Mouse (Mus musculus) cerebellum, postnatal 36 days (tissue): Measurements from ENCODE around the gene Msh2.
A peak's percentile ranks its signal among the peaks of the same experiment; 100 is the strongest.
"Not testable (repeated sequence)": the region's sequence is repeated elsewhere in the genome, so short reads cannot be mapped to it uniquely, and the experiment has no call there.

ENCODE experiments used
- DNase-seq, 2 experiments: peaks; one replicate each; pipeline ENCODE4 v3.0.0; 2021 to 2022; ENCODE audit warnings: mixed read lengths in 2 of 2

Msh2 gene

GRCm38 (mm10) chr17:87671890-87672660, at the start of gene Msh2:
TSS of gene Msh2 (plus strand) at chr17:87672330.
- peak; percentile 98 for DNase-seq

- no peak for DNase-seq
These were observed 46.5 kb upstream of the Msh2 start for GRCm38 (mm10) chr17:87625510-87626086.

- no peak for DNase-seq
These were observed 44.0 kb upstream of the Msh2 start for GRCm38 (mm10) chr17:87628144-87628543.

GRCm38 (mm10) chr17:87628706-87629105, 43.4 kb upstream of the Msh2 start:
- DNase-seq: no peak

GRCm38 (mm10) chr17:87637056-87637389, 35.1 kb upstream of the Msh2 start:
- DNase-seq: no peak

GRCm38 (mm10) chr17:87639242-87639641, 32.9 kb upstream of the Msh2 start:
- no peak for DNase-seq

- no peak for DNase-seq
These were observed 31.9 kb upstream of the Msh2 start for GRCm38 (mm10) chr17:87640272-87640671.

- DNase-seq: peak in 1 of 2 experiments; percentile 10
These were observed 31.1 kb upstream of the Msh2 start for GRCm38 (mm10) chr17:87641006-87641405.

- DNase-seq: no peak
These were observed 29.4 kb upstream of the Msh2 start for GRCm38 (mm10) chr17:87642744-87643143.

- not testable (repeated sequence) for DNase-seq
These were observed 16.5 kb upstream of the Msh2 start for GRCm38 (mm10) chr17:87655616-87656015.

GRCm38 (mm10) chr17:87661958-87662573, 10.1 kb upstream of the Msh2 start:
- not testable (repeated sequence) for DNase-seq

- no peak for DNase-seq
These were observed 7.9 kb upstream of the Msh2 start for GRCm38 (mm10) chr17:87664238-87664637.

GRCm38 (mm10) chr17:87665066-87665822, 6.9 kb upstream of the Msh2 start:
- DNase-seq: peak; percentile 42 to 65

GRCm38 (mm10) chr17:87672677-87673286, 652 bp downstream of the Msh2 start:
- no peak for DNase-seq

- DNase-seq: not testable (repeated sequence)
These were observed 4.9 kb downstream of the Msh2 start for GRCm38 (mm10) chr17:87676916-87677474.

GRCm38 (mm10) chr17:87677656-87678055, 5.5 kb downstream of the Msh2 start:
- DNase-seq: no peak

GRCm38 (mm10) chr17:87689217-87689616, 17.1 kb downstream of the Msh2 start:
- DNase-seq: no peak

- DNase-seq: peak; percentile 78 to 83
These were observed 19.8 kb downstream of the Msh2 start for GRCm38 (mm10) chr17:87691958-87692357.

- no peak for DNase-seq
These were observed 23.8 kb downstream of the Msh2 start for GRCm38 (mm10) chr17:87695874-87696465.

GRCm38 (mm10) chr17:87696814-87697213, 24.7 kb downstream of the Msh2 start:
- no peak for DNase-seq

GRCm38 (mm10) chr17:87698996-87699765, 27.1 kb downstream of the Msh2 start:
- DNase-seq: no peak
